Mouse (Mus musculus) heart, embryonic 11.5 days (tissue): ENCODE data around the gene Tent5b. TPM values are rescaled to one million over a fixed set of nuclear protein-coding genes. Genes with fewer than 3 reads are reported as not detected.

Experiments
- ATAC-seq: fragments of 200-750 bp; cut with Nextera tagmentation; replicated peaks from 2 replicates; pipeline ENCODE4 v1.8.0; 2017; ENCODE audit warnings: moderate library complexity; ENCODE audit not compliant: insufficient number of reproducible peaks, low FRiP score, low TSS enrichment
- H3K27ac ChIP-seq: fragments of 300-500 bp; sonication (generic); 2 replicates; pipeline ENCODE4 v1.5.1; 2014; ENCODE audit warnings: mild to moderate bottlenecking, low read depth, low read length
- H3K27me3 ChIP-seq: fragments of 300-500 bp; sonication (generic); 2 replicates; pipeline ENCODE4 v1.6.1; 2014; ENCODE audit warnings: mild to moderate bottlenecking, low read length, mixed read lengths; ENCODE audit not compliant: control insufficient read depth, insufficient read depth
- H3K36me3 ChIP-seq: fragments of 300-500 bp; sonication (generic); 2 replicates; pipeline ENCODE4 v1.6.1; 2014; ENCODE audit warnings: mild to moderate bottlenecking, low read length, moderate library complexity, mixed read lengths; ENCODE audit not compliant: control insufficient read depth, insufficient read depth
- H3K4me1 ChIP-seq: fragments of 300-500 bp; sonication (generic); 2 replicates; pipeline ENCODE4 v1.6.1; 2014; ENCODE audit warnings: low read length; ENCODE audit not compliant: control insufficient read depth, insufficient read depth
- H3K4me2 ChIP-seq: fragments of 300-500 bp; sonication (generic); 2 replicates; pipeline ENCODE4 v1.6.1; 2014; ENCODE audit warnings: mild to moderate bottlenecking, moderate library complexity
- H3K4me3 ChIP-seq: fragments of 300-500 bp; sonication (generic); 2 replicates; pipeline ENCODE4 v1.5.1; 2014; ENCODE audit warnings: low read depth, low read length
- H3K9ac ChIP-seq: fragments of 300-500 bp; sonication (generic); 2 replicates; pipeline ENCODE4 v1.6.1; 2014; ENCODE audit warnings: mild to moderate bottlenecking, low read depth, low read length, moderate library complexity
- H3K9me3 ChIP-seq: fragments of 300-500 bp; sonication (generic); replicated peaks from 2 replicates; pipeline ENCODE4 v1.6.1; 2016; ENCODE audit warnings: low read length; ENCODE audit not compliant: control insufficient read depth
- WGBS: fragments of 180-500 bp; shearing (Covaris S2); extraction: QIAGEN DNeasy Blood & Tissue Kit; methylation state at CpG from one replicate; pipeline ENCODE4 v1.1.7; 2014; ENCODE audit not compliant: insufficient replicate concordance; 5-methylcytosine and 5-hydroxymethylcytosine counted together
- polyA plus RNA-seq: library from polyadenylated mRNA; unstranded; fragments of >200 nt; fragmentation: Nextera tagmentation; extraction: Ambion mirVana; gene quantifications from 2 replicates; pipeline ENCODE4 v1.2.1, GENCODE M21; 2014

Gene Tent5b
- polyA plus RNA-seq, 1 experiment from 2014 or later: 0.47 TPM

DNA sequence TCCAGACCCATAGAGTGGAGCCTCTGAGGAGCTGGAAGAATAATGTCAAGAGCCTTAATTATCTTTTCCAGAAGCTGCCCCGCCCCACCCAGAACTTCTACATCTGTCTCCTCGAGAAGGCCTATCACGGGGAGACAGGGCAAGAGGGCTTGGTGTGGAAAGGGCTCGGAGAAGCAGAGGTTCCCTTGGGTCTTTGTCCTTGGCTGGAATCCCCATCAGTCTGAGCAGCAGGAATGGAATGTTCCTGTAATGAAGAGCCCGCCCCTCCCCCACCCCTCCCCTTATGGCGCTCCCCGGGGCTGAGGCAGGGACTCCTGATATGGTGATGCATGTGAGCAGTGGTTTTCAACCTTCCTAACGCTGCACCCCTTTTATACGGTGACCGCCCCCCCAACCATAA is 11.9 kb downstream of the Tent5b start:
- H3K4me2 ChIP-seq: peak overlapping the region; percentile 46
- H3K4me1 ChIP-seq: peaks cover 22% of the 10 kb centered on the region
- peaks cover 21% of the 10 kb centered on the region for H3K27me3 ChIP-seq
- WGBS: 23% methylated on average over 10 of the region's 10 CpGs
- H3K4me3 ChIP-seq: no peak overlapping the region
- no peaks in the 10 kb centered on the region for H3K9me3 ChIP-seq
- no peaks in the 10 kb centered on the region for H3K36me3 ChIP-seq
- H3K9ac ChIP-seq: peak overlapping the region; percentile 36
- 0 out of 2 replicates have a peak, but pooled peaks have one; percentile 12 for ATAC-seq
- peak overlapping the region; percentile 17; the same call in 1 of the 2 replicates for H3K27ac ChIP-seq

DNA sequence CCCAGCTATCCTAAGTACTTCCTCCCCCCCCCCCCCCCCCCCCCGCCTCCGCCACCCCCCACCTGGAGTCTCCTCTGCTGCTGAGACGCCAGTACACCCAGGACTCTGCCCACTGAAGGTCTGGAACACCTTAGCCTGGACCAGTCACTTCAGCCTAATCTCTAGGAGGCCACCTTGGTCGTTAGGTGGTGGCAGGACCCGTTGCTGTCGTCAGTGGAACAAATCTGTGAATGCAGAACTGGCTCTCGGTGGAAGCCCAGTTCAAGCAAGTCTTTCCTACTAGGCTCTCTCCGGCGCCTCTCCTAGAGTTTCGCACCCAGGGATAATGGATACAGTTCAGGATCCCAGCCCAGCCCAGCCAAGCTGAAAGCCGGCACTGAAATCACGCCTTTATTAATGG is 14.0 kb downstream of the Tent5b start:
- Histone ChIP-seq H3K4me3 (peak overlapping the region; percentile 36), H3K36me3 (no peaks in the 10 kb centered on the region), H3K9ac (0 out of 2 replicates have a peak overlapping the region, but pooled peaks have one; percentile 34), H3K27ac (no peak overlapping the region), H3K27me3 (peaks cover 42% of the 10 kb centered on the region), H3K4me1 (peaks cover 30% of the 10 kb centered on the region), H3K9me3 (no peaks in the 10 kb centered on the region), H3K4me2 (peak overlapping the region; percentile 77)
- 21% methylated on average over 9 of the region's 12 CpGs for WGBS
- ATAC-seq: no peak

DNA sequence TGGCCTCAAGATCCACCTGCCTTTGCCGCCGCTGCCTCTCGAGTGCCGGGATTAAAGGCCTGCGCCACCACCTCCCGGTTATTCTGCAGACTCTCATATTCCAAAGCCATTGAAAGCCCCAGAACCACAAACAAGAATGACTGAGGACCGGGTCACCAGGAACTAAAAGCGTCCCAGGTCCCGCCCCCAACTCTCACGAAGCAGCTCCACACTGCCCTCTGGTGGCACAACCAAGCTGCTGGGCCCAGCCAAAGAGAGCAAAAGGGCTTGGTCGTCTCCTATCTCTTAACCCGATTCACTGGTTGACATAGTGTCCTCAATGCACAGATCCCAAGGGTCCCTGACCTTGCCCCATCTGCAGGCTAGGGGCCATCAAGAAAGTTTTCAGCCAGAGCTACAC is 14.5 kb downstream of the Tent5b start:
- Histone ChIP-seq H3K4me1 (peaks cover 29% of the 10 kb centered on the region), H3K27ac (no peak overlapping the region), H3K27me3 (peaks cover 48% of the 10 kb centered on the region), H3K36me3 (no peaks in the 10 kb centered on the region), H3K9ac (0 out of 2 replicates have a peak overlapping the region, but pooled peaks have one; percentile 34), H3K4me3 (peak overlapping the region; percentile 36), H3K4me2 (peak overlapping the region; percentile 77), H3K9me3 (no peaks in the 10 kb centered on the region)
- 1% methylated on average over 12 of the region's 12 CpGs for WGBS
- ATAC-seq: no peak

DNA sequence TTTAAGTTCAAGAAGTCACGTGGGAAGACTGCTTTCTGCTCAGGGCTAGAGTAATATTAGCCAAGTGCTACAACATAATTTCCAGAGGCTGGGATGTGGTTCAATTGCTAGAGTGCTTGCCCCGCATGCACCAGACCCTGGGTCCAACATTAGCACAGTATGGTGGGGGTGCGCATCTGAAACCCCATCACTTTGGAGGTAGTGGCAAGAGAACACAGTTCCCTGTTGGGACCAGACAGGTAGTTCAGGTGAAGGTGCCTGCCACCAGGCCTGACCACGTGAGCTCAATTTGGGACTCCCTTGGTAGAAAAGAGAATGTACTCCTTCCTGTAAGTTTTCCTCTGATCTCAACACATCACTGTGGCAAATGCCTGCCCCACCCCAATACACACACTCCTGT is 14.9 kb downstream of the Tent5b start:
- WGBS: 61% methylated on average over 4 of the region's 4 CpGs

DNA sequence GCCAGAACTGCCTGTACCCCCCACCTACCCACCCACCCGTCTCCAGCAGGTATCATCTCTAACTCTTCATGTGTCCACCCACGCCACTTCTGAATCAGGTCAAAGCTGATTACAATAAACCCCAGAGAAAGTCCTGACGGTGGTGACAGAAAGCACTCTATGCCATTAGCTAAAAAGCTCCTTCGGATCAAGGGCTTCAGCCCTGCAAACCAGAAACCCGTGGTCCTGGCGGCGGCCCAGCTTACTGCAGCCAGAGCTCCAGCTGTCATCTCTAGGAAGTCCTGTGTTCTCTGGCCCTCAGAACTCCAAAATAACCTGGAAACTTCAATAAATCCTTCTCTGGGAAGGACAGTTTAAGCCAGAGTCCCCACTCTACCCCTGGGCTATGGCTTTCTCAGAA is 15.8 kb downstream of the Tent5b start:
- Histone ChIP-seq H3K36me3 (no peaks in the 10 kb centered on the region), H3K4me3 (no peak overlapping the region), H3K9ac (no peak overlapping the region), H3K27me3 (peaks cover 61% of the 10 kb centered on the region), H3K4me2 (no peak overlapping the region), H3K4me1 (peaks cover 25% of the 10 kb centered on the region), H3K27ac (no peak overlapping the region), H3K9me3 (no peaks in the 10 kb centered on the region)
- ATAC-seq: no peak
- WGBS: 28% methylated on average over 7 of the region's 7 CpGs

More for the DNA sequence above, 14.9 kb downstream of the Tent5b start:
- Histone ChIP-seq H3K27me3 (peaks cover 52% of the 10 kb centered on the region), H3K9me3 (no peaks in the 10 kb centered on the region), H3K4me1 (peaks cover 25% of the 10 kb centered on the region), H3K36me3 (no peaks in the 10 kb centered on the region), H3K4me3 (no peak overlapping the region), H3K9ac (no peak overlapping the region), H3K27ac (no peak overlapping the region), H3K4me2 (no peak overlapping the region)
- ATAC-seq: no peak

DNA sequence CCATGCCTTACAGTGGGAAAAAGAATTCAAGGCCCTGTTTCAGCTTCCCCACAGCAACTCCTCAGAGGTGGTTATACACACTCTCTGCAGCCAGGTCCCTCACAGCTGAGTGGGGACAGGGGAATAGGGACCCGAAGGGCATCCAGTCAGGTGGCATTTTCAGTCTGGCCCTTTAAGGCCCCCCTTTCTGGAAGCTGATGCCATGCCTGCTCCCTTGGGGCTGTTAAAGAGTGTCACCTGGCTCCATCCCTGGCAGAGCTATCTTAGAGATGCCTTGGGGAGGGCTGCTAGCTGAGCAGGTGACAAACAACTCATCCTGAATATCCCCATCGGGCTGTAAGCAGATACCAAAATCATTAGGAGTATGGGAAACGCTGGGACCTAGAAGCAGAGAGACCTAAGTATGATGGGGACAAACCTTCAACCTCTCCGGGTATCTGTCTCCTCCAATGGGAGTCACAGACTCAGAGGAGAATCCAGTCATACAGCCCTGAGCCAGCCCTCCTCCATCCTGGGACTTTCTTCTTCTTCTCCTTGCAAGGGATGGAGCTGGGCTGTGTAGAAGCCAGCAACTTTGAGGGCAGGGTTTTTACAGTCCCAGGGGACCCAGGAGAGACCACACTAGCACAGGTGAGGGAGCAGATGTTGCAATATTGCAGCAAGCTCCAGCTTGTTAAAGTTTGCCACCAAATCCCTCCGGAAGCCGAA is 17.0 kb downstream of the Tent5b start:
- ATAC-seq: no peak
- H3K4me1 ChIP-seq: peaks cover 15% of the 10 kb centered on the region
- no peak overlapping the region for H3K9ac ChIP-seq
- peaks cover 72% of the 10 kb centered on the region for H3K27me3 ChIP-seq
- H3K36me3 ChIP-seq: no peaks in the 10 kb centered on the region
- no peak overlapping the region for H3K27ac ChIP-seq
- 28% methylated on average over 6 of the region's 6 CpGs for WGBS
- H3K4me3 ChIP-seq: no peak overlapping the region
- H3K9me3 ChIP-seq: no peaks in the 10 kb centered on the region
- H3K4me2 ChIP-seq: no peak overlapping the region; the same call in 1 of the 2 replicates

DNA sequence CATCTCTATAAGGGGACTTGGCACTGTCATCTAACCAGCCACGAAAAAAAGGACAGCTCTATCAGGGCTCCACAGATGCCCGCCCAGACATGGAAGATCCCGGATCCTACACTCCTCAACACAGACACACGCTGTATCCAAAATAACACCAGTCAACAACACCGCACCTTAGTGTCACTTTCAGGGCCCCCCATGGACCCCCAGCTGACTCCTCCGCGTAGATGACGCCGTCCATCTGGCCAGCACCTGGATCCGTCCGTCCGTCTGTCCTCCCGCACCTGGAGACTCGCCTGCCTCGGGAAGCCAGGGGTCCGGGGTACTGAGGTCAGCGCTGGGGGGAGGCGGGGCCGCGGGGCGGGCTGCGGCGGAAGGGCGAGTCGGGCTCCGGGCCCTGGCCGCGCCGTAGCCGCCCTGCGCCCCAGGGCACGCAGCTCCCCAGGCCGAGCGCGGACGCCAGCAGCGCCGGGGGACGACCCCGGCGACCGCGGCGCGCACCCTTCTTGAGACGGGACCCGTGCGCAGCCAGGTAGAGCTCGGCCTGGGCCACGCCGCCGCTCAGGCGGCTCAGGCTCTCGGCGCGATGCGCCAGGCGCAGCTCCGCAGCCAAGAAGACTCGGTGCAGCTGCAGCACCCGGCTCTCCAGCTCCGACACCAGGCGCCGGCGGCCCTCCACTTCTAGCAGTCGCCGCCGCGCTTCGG is 17.7 kb downstream of the Tent5b start:
- no peaks in the 10 kb centered on the region for H3K36me3 ChIP-seq
- H3K27me3 ChIP-seq: peaks cover 78% of the 10 kb centered on the region
- WGBS: under 1% methylated on average over 68 of the region's 70 CpGs
- H3K9ac ChIP-seq: peak overlapping the region; percentile 17; the same call in 1 of the 2 replicates
- peak overlapping the region; percentile 99 for H3K4me2 ChIP-seq
- peak; percentile 43; the same call in 1 of the 2 replicates for ATAC-seq
- H3K4me3 ChIP-seq: peak overlapping the region; percentile 68
- no peaks in the 10 kb centered on the region for H3K9me3 ChIP-seq
- peaks cover 13% of the 10 kb centered on the region for H3K4me1 ChIP-seq
- H3K27ac ChIP-seq: no peak overlapping the region

DNA sequence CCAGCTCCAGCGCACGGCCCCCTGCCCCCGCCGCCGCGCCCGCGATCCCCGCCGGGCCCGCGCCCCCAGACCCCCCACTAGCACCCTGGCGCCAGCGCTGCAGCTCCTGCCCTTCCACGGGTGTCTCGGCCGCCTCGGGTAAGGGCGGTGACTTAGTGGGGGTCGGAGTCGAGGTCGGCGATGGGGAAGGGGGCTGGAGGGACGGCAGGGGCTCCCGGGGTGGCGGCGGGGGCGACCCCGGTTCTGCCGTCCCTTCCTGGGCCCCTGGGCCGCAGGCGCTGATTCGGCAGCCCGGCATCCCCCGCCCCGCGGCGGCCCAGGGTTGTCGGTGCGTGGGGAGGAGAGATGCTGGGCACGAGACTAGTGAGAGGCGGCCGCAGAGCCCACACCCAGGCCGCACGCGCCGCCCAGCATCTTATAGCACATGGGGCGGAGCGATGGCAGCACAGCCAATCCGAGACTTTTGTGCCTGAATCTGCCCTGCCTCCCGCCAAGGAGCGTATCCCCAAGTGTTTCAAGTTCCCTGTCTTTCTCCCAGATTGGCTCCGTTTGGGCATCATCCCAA is 18.3 kb downstream of the Tent5b start, which contains the start of gene Trnp1:
Gene Trnp1 (minus strand): TSS at position 391 of the 565 bp plus-strand sequence.
- ATAC-seq: peak; percentile 41; the same call in 1 of the 2 replicates
- Histone ChIP-seq H3K9ac (peak within 1 kb of the TSS; percentile 17; the same call in 1 of the 2 replicates), H3K4me2 (peak within 1 kb of the TSS; percentile 99), H3K4me3 (peak within 1 kb of the TSS; percentile 68), H3K27me3 (peaks cover 79% of the 10 kb centered on the region), H3K36me3 (no peaks in the 10 kb centered on the region), H3K9me3 (no peaks in the 10 kb centered on the region), H3K4me1 (peaks cover 13% of the 10 kb centered on the region), H3K27ac (no peak within 1 kb of the TSS)
- WGBS: 0% methylated on average over 41 of the region's 53 CpGs
